Mouse (Mus musculus): ENCODE data around the gene Pet117.
"Not testable (repeated sequence)": the region's sequence is repeated elsewhere in the genome, so short reads cannot be mapped to it uniquely, and the experiment has no call there.

The Pet117 gene

DNA sequence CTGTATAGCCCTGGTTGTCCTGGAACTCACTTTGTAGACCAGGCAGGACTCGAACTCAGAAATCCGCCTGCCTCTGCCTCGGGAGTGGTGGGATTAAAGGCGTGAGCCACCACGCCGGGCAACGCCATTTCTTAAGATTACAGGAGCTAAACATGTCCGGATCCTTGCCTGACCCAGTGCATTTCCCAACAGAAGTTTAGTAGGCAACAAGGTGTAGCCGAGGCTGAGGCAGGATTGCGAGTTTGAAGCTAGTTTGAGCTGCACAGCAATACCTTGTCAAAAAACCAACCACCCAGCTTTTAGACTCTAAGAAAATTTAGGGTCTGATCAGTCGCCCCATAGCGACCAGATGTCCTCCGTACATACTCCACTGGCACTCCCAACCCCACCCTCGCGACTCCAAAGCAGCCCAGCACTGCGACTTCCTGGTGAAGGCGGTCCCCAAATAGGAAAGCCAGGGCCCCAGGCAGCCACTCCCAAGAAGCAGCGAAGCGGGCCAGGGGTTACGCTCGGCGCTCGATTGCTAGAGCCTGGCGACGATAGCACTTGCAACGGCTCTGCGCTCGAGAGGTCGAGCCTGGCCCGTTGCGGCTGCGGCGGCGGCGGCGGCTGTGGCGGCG, at the start of gene Pet117, which contains the start of gene Kat14:
TSS of gene Pet117 (plus strand) at position 597 of the 620 bp plus-strand sequence.
TSS of gene Kat14 (plus strand) at position 584 of the 620 bp plus-strand sequence.
- peak; percentile 96 for DNase-seq (ENCODE audit: low read depth)

DNA sequence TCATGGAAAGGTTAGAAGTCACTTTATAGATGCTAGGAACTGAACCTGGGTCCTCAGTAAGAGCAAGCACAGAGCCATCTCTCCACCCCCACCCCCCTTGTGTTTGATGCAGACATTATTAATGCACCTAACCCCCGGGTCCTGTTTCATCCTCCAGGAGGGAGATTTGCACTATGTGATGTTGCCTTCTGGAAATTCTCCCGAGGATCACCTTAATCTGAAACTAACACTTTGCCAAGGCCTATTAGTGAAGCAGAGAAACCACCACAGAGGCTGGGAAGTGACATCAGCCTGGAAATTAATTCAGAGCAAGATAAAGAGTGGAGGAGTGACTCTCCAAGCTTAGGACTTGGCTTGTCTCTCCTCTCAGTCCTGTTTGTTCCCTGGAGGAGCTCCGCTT, 44.6 kb upstream of the Pet117 start:
- no peak for DNase-seq (ENCODE audit: low read depth)

DNA sequence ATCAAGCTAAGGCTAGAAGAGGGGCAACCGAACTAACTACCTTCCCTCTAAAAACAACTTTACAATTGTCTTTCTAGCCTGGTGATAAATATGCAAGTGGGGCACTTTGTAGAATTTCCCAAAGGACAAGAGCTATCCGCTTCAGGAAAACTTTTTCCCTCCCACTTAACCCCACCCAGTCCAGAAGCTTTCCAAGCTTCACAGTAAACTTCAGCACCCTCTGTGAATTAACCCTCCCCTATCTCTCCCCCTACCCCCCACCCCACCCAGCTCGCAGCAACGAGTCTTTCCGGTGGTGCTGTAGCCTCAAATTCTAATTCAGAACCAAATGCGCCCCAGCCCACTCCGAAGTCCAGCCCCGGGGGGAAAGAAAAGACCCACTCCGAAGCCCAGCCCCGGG, 39.3 kb upstream of the Pet117 start:
- DNase-seq (ENCODE audit: low read depth) = no peak

DNA sequence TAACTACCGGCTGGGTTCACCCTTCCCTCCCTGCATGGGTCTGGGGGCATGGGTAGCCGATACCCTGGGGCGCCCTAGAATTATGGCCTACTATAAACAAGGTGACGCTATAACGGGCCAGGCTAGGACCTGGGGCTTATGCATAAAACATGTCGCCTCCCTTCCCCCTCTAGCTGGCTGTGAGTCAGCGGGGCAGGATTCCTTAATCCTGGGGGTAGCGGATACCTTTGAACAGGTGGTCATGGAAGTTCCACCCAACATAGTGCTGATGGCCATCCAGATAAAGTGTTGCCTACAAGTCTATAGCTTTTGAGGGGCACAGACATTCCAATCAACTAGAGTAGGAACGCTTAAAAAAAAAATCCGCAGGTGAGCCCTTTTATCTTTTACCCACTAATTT, 38.9 kb upstream of the Pet117 start:
- no peak for DNase-seq (ENCODE audit: low read depth)

GRCm38 (mm10) chr2:144330352-144330959, 38.3 kb upstream of the Pet117 start:
- DNase-seq (ENCODE audit: low read depth) = no peak

DNA sequence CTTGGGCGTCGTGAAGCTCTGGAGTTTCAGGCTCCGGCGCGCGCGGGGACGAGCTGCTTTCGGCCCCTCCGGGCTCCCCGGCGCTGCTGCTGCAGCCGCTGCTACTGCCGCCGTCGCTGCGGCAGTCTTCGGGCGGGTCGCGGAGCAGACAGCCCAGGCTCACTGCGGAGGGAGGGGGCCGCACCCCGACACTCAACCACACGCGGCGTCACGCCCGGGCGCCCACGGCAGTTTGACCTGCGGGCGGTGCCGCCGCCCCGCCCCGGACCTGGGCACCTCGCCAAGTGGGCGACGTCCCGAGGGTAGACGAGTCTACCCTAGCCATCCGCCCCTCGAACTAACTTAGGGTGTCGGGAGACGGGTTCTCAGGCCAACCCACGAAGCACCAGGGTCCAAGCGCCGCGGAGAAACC, 37.8 kb upstream of the Pet117 start:
- no peak for DNase-seq (ENCODE audit: low read depth)

- DNase-seq (ENCODE audit: low read depth) = no peak
These were observed 37.1 kb upstream of the Pet117 start, which contains the start of gene Ovol2 for GRCm38 (mm10) chr2:144331401-144332302. Gene Ovol2, minus strand, starts transcription at chr2:144332146.

GRCm38 (mm10) chr2:144332486-144332885, 36.3 kb upstream of the Pet117 start:
- no peak for DNase-seq (ENCODE audit: low read depth)

DNA sequence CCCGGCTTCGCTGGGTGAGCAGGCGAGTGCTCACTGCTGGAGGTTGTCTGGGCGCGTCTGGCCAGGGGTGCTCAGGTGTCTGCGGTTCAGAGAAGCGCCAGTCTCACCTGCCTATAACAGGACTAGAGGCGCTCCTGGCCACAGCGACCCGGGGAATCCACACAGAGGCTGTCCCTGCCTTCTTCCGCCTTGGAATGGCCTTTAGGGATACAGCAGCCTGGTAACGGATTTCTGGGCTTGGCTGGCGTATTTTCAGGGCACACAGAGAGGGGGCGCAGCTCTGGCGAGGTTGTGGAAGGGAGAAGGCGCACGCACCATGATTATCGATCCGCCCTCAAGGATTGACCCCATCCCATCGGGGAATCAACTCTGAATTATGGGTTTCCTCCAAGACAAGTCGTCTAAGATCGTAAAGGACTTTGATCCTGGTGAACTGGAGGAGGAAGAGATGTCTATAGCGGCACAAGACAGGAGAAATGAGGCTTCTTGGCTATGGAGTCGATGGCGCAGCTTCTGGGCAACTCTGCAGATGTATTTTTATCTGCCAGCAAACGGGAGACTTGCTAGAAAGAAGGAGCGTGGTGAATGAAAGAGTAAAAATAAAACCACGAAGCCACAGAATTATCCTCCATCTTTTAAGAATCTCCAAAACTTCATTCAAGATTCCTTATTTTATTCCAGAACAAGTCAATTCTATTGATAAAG, 35.5 kb upstream of the Pet117 start:
- DNase-seq (ENCODE audit: low read depth) = no peak

DNA sequence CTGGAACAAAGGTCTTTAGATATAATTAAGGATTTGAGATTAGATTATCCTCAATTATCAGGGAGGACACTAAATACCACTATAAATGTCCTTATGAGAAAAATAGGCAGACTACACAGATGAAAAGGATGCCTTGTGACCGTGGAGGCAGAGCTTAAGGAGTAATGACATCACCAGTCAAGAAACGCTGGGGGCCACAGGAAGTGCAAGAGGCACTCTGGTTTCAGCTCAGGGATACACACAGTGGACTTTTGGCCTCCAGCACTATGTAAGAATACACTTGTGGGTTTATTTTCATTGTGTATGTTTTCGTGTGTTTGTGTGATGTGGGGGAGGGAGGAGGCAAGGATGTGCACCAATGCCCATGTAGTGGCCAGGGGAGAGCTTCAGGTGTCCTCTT, 31.6 kb upstream of the Pet117 start:
- DNase-seq (ENCODE audit: low read depth) = no peak

- no peak for DNase-seq (ENCODE audit: low read depth)
These were observed 31.1 kb upstream of the Pet117 start for GRCm38 (mm10) chr2:144337701-144338100.

- not testable (repeated sequence) for DNase-seq (ENCODE audit: low read depth)
These were observed 30.6 kb upstream of the Pet117 start for GRCm38 (mm10) chr2:144338149-144338548.

DNA sequence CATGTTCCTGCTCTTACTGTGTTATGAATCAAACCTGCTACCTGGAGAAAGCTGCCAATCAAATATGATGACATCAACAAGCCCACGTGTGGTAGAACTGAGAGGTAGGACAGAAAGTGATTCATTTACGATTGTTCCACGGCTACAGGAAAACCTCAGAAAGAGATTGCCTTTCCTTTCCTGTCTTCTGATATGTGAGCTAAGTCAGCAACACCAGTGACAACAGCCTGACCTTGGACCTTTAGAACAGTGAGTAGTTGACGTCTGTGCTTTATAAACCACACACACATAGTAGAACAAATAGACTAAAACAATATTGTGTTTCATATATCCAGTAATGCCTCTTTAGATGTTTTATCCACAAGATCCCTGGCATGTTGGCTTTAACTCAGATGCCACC, 25.6 kb upstream of the Pet117 start:
- no peak for DNase-seq (ENCODE audit: low read depth)

DNA sequence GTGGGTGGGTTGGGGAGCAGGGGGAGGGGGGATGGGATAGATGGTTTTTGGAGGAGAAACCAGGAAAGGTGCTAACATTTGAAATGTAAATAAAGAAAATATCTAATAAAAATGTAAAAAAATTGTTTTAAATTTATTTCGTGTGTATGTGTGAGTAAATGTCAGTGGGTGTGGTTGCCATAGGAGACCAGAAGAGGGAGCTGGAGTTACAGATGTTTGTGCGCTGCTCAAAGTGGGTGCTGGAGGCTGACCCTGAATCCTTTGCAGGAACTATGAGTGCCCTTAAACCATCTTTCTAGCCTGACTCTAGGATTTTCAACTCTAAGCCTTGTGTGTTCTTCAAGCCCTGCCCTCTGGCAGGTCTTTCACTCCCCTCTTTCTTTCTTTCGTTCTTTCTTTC, 20.3 kb upstream of the Pet117 start:
- DNase-seq (ENCODE audit: low read depth) = peak; percentile 19

DNA sequence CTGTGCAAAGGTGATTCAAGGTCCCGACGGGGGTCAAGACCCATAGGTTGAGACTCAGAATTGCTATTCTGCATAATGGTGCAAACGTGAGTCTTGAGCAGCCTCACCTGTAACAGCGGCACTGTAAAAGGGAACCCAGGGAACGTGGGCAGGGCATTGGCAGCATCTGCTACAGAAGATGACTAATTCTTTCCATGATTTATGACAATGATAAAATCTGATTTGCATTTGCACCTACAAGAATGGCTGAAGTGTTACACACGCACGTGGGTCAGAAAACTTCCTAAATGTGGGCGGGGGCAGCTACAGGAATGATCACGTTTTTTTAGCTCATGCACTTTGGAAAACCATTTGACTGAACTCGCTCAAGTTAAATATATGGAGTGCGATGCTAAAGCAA, 16.0 kb upstream of the Pet117 start:
- DNase-seq (ENCODE audit: low read depth) = no peak

DNA sequence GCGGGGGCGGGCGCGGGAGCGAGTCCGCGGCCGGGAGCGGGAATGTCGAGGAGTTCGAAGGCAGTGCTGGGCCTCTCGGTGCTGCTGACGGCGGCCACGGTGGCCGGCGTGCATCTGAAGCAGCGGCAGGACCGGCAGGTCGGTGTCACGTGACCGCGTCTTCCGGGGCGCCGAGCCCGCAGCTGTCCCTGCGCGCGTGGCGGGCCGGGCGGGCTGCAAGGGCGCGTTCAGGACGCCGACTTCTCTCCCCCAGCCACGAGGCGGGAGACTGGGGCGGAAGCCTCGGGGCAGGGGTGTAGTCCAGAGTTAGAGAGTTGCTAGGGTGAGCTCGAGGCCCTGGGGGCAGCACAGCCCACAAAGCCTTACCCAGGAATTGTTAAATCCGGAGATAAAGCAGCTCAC, 225 bp downstream of the Pet117 start:
- peak; percentile 80 for DNase-seq (ENCODE audit: low read depth)

DNA sequence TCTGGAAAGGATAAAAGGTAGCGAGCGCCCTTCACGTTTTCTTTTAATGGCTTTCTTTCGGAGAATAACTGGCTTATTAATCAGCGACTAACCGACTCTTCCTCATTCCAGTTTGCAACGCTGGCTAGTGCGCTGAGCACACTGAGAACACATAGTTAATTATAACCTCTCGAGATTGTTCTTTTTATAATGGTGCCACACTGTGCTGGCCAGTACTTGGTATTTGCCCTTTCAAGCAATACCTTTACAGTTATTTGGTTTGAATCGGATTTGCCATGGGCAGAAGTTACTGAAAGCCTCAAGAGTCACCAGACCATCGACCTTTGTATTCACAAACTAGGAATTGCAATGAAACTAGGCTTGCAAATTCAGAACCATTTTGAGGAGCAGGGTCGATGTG, 715 bp downstream of the Pet117 start:
- peak; percentile 22 for DNase-seq (ENCODE audit: low read depth)

- DNase-seq (ENCODE audit: low read depth) = no peak
These were observed 2.8 kb downstream of the Pet117 start for GRCm38 (mm10) chr2:144371566-144371965.

DNA sequence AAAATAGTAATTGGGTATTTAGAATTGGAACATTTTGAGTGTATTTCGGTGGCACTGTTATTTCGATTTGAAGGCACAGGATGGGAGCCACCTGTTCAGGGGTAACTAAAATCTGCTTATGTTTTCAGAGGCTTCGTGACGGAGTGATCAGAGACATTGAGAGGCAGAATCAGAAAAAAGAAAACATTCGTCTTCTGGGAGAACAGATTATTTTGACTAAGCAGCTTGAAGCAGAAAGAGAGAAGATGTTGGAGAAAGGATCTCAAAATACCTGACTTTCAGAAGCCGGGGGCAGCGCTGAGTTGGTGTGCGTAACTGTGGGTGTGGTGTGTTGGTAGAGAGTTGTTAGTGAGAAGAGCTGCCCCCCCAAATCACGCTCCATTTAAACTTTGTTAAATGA, 4.3 kb downstream of the Pet117 start:
- DNase-seq (ENCODE audit: low read depth) = no peak

DNA sequence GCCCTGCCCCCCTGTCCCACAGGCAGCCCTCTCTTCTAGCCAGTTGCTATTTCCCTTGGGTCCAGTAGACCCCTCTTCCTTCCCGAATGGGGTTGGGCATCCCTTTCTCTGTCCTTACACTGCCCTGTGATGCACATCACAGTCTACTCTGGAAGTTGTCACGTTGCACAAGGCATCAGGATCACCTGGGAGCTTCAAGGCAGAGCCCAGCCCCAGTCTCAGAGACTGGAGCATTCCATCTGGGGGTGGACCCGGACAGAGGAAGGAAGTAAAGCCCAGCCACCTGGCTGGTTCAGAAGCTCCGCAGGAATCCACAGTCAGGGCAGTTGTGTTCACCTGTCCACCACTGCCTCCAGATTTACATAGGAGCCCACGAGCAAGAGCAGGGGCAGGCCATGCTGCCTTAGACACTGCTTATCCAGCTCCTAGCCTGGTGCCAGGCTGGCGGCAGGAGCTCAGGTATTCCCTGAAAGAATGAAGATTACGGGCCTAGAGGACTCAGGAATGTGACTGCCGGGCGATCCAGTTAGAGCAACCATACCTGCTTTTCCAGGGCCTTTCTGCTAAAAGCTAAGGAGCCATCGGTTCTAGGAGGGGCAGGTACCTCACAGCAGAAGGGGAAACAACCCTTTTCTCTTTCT, 6.4 kb downstream of the Pet117 start:
- DNase-seq (ENCODE audit: low read depth) = no peak

DNA sequence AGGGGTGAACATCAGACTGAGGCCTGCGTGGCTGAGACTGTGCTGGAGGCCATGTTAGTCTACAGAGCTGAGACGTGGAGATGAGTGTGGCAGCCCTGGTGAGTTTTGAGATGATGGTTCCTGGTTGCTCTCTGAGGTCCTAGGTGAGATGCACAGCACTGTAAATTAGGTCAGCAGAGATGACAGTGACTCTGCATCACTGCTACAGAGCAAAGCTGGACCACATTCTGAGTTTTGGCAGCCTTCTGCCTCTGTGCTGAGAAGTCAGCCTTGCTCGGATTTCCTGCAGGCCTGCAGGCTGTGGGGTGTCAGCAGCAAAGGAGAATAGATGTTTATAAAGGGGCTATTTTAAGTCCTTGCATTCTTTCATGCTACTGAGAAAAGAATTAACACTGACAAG, 12.5 kb downstream of the Pet117 start:
- no peak for DNase-seq (ENCODE audit: low read depth)

DNA sequence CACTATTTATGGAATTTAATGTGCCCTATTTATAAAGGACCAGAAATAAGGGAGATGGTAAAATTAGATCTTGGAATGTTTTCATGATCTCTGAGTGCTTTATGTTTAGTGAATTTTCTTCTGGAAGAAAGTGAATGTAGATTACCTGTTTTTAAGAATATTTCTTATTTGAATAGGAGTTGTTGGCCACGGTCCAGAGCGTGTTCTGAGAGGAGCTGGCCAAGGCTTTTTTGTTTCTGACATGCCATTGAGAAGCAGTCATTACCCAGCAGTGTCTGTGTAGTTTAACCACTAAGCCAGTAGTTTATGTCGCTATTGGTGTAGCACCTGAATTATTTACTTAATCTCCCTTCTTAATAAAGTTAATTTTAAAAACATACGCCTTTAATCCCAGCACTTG, 12.9 kb downstream of the Pet117 start:
- no peak for DNase-seq (ENCODE audit: low read depth)
